Mouse (Mus musculus): ENCODE results near the gene Twistnb. TPM values are rescaled to one million over a fixed set of nuclear protein-coding genes. Genes with fewer than 3 reads are reported as not detected.

Gene Twistnb
- polyA plus RNA-seq (2011; ENCODE audit: insufficient read depth, insufficient read length, low replicate concordance, missing spikeins), result 6.1 and 11.1 TPM in 2 replicates

DNA sequence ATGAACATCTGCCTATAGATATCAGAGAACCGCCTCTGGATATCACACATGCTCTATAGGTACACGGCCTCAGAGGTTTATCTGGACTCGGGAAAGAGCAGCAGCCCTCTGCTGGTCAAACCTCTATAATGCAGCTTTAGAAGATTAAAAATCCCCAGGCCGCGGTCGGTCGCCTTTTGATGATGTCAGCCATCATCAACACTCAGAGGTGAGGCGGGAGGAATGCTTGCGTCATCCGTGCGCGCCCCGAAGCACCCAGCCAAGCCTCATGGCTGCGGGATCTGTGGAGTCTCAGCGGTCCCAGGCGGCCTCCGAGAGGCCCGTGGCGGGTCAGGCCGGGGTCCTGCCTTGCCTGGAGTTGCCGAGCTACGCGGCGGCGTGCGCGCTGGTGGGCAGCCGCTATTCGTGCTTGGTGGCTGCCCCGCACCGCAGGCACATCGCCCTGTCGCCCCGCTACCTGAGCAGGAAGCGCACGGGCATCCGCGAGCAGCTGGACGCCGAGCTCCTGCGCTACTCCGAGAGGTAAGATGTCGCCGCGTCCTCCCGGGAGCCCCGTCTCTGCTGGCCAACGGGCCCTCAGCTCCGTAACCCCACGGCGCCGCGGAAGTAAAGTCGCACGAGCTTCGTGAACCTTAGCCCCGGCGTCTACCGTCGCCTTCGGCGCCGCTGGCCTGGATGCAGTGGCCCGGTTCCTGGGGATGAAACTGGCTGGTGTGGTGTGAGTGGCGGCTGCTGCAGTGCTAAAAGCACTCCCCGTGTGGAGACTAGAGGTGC, at the start of gene Twistnb:
Twistnb (plus strand) TSS at position 249 of the 774 bp plus-strand sequence.
- peak within 1 kb of the TSS; percentile 68 for H3K4me3 ChIP-seq (replicated peaks; ENCODE audit: control insufficient read depth, low read depth, low read length)
- peak within 1 kb of the TSS; percentile 58 for H3K27ac ChIP-seq (ENCODE audit: control insufficient read depth, insufficient read depth, low read depth, low read length, poor library complexity)
- peak; percentile 54 for TF ChIP-seq CTCF (IDR thresholded peaks at IDR 0.05; ENCODE audit: control insufficient read depth, insufficient read depth, low read length)
- peak; percentile 73; the same call in 1 of the 2 replicates for TF ChIP-seq POLR2A (IDR thresholded peaks at IDR 0.05; ENCODE audit: borderline replicate concordance, control insufficient read depth, low read depth, low read length)
- no peaks in the 10 kb centered on the region; the same call in 1 of the 2 replicates for H3K4me1 ChIP-seq (ENCODE audit: control insufficient read depth, insufficient read depth, low read length)
- WGBS, result under 1% methylated on average over 66 of the region's 66 CpGs

DNA sequence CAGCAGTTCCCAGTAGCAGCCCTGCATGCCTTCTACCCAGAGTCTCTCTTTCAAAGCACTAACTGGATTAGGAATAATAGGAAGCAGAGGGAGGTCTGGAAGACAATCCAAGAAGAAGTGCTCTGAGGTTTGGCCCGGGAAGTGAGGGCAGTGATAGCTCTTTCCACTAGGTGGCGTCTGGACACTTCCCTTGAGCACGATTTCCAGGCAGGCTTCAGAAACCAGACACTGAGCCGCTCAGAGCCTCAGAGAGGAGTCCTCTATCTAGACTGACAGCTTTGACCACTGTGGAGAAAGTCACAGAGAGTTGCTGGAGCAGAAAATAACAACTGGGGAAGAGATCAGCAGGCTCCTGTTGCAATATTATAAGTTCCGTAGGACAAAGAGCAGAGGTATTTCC, 40.6 kb upstream of the Twistnb start:
- WGBS, result 18% methylated on average over 5 of the region's 5 CpGs
- H3K27ac ChIP-seq (ENCODE audit: control insufficient read depth, insufficient read depth, low read depth, low read length, poor library complexity), result no peak overlapping the region
- no peak overlapping the region for H3K4me3 ChIP-seq (replicated peaks; ENCODE audit: control insufficient read depth, low read depth, low read length)
- no peaks in the 10 kb centered on the region for H3K4me1 ChIP-seq (ENCODE audit: control insufficient read depth, insufficient read depth, low read length)
- TF ChIP-seq CTCF (IDR thresholded peaks at IDR 0.05; ENCODE audit: control insufficient read depth, insufficient read depth, low read length) (peak; percentile 87), POLR2A (IDR thresholded peaks at IDR 0.05; ENCODE audit: borderline replicate concordance, control insufficient read depth, low read depth, low read length) (no peak)

DNA sequence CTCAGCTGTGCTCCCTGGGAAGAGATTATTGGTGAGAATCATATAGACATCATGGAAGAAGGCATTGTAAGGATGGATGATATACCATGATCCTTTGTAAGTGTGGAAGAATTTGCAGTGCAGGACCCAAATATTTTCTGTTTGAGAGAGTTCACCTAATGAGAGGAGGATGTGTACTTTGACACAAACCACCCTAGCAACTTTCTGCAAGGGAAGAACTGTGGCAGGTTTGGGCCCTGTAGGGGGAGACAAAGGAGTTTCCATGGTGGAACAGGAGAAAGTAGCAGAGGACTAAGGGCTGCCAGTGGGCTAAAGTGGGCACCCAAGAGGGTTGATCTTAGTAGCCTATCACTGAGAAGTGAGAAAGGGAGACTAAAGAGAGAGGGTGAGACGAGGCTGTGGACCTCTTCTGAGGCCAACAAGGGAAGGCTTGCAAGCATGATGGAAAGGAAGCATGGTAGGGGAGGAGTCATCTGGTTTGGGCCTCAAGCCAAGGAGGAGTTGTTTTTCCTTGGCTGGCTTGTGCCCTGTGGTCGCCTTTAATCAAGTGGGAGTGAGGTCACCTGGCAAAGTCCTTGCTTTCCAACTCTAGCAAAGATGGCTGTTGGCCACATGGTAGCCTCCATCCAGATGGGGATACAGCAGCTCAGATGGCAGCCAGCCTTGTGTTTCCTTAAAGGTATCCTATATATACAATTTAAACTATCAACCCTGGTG, 38.4 kb upstream of the Twistnb start:
- no peak for TF ChIP-seq POLR2A (IDR thresholded peaks at IDR 0.05; ENCODE audit: borderline replicate concordance, control insufficient read depth, low read depth, low read length)
- TF ChIP-seq CTCF (IDR thresholded peaks at IDR 0.05; ENCODE audit: control insufficient read depth, insufficient read depth, low read length), result no peak
- no peak overlapping the region for H3K27ac ChIP-seq (ENCODE audit: control insufficient read depth, insufficient read depth, low read depth, low read length, poor library complexity)
- 17% methylated on average over 2 of the region's 2 CpGs for WGBS
- no peaks in the 10 kb centered on the region for H3K4me1 ChIP-seq (ENCODE audit: control insufficient read depth, insufficient read depth, low read length)
- H3K4me3 ChIP-seq (replicated peaks; ENCODE audit: control insufficient read depth, low read depth, low read length), result no peak overlapping the region

DNA sequence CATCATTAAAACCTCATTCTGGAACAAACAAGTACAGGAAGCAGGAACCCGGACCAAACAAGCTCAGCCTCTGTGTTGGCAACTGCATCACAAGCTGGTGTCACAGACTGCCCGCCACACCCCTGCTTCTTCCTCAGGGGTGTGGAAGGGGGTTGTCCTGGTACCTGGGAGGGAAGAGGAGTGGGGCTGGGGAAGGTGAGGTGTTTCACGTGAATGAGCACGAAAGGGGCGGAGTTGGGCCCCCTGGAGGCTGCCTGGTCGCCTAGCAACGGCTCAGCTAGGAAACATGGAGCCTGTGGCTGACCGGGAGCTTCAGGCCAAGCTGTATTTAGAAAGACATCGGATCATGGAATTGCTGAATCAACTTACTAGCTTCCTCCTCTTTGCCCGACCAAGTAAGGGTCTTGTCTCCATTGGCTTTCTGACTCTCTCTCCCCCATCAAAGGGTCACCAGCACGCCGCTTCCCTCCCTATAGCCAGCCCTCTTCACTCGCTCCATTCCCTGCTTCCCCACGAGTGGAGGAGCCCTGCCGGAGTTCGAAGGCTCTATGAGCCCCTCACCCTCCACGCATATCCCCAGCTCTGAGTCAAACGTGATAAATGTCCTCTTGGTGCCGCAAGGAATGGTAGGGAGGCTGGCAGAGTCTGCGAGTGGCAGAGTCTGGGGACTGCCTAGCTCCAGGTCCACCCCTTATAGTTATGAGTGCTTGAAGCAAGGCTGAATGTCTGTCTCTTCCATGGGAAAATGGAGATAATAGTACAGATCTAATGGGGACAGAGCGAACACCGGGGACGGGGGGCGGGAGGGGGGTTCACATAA, 34.4 kb upstream of the Twistnb start, which contains the start of gene Efcab10:
Efcab10 (plus strand) TSS at position 51 of the 820 bp plus-strand sequence.
- TF ChIP-seq CTCF (IDR thresholded peaks at IDR 0.05; ENCODE audit: control insufficient read depth, insufficient read depth, low read length), result no peak
- no peak for TF ChIP-seq POLR2A (IDR thresholded peaks at IDR 0.05; ENCODE audit: borderline replicate concordance, control insufficient read depth, low read depth, low read length)
- no peak within 1 kb of the TSS for H3K4me3 ChIP-seq (replicated peaks; ENCODE audit: control insufficient read depth, low read depth, low read length)
- WGBS, result 43% methylated on average over 24 of the region's 24 CpGs

DNA sequence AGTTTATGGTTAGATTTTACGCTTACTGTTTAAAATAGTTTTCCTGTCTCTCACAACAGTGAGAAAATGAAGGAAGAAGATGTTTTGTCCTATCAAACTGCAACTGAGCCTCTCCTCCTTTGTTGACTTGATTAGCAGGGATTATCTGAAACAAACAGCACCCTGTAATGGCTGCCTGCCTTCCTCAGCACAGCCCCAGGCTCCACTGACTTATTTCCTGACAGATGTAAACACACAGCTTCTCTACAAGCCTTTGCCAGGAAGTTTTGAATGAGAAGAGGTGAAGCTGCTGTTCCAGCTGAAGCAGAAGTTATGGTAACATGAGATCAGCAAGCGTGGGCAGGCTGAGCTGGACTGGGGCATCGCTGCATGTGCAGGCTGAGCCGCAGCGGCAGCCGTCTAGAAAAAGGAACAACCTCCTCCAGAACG, 26.2 kb upstream of the Twistnb start:
- no peak overlapping the region for H3K27ac ChIP-seq (ENCODE audit: control insufficient read depth, insufficient read depth, low read depth, low read length, poor library complexity)
- WGBS, result 8% methylated on average over 7 of the region's 7 CpGs

More for the DNA sequence above, 34.4 kb upstream of the Twistnb start, which contains the start of gene Efcab10:
- H3K27ac ChIP-seq (ENCODE audit: control insufficient read depth, insufficient read depth, low read depth, low read length, poor library complexity), result no peak within 1 kb of the TSS
- H3K4me1 ChIP-seq (ENCODE audit: control insufficient read depth, insufficient read depth, low read length), result no peaks in the 10 kb centered on the region

DNA sequence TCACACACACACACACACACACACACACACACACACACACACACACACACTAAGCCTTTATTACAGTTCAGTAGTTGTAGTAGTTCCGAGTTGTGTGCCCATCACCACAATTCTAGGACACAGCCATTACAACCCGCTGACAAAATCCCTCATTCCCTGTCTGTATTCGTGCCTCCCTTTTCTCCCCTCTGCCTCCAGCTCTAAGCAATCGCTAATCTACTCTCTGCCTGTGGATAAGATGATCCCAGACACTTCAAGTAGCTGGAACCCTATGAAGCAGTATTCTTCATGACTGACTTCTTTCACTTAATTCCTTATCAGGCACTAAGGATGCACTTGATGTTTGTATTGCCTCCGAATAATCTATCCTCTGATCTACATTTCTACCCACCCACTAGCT, 24.4 kb upstream of the Twistnb start:
- Histone ChIP-seq H3K4me1 (ENCODE audit: control insufficient read depth, insufficient read depth, low read length) (no peaks in the 10 kb centered on the region), H3K4me3 (replicated peaks; ENCODE audit: control insufficient read depth, low read depth, low read length) (no peak overlapping the region), H3K27ac (ENCODE audit: control insufficient read depth, insufficient read depth, low read depth, low read length, poor library complexity) (no peak overlapping the region)
- 84% methylated on average over 5 of the region's 5 CpGs for WGBS
- TF ChIP-seq CTCF (IDR thresholded peaks at IDR 0.05; ENCODE audit: control insufficient read depth, insufficient read depth, low read length), result no peak

More for the DNA sequence above, 26.2 kb upstream of the Twistnb start:
- TF ChIP-seq POLR2A (IDR thresholded peaks at IDR 0.05; ENCODE audit: borderline replicate concordance, control insufficient read depth, low read depth, low read length) (no peak), CTCF (IDR thresholded peaks at IDR 0.05; ENCODE audit: control insufficient read depth, insufficient read depth, low read length) (no peak)
- H3K4me3 ChIP-seq (replicated peaks; ENCODE audit: control insufficient read depth, low read depth, low read length), result no peak overlapping the region
- H3K4me1 ChIP-seq (ENCODE audit: control insufficient read depth, insufficient read depth, low read length), result no peaks in the 10 kb centered on the region

DNA sequence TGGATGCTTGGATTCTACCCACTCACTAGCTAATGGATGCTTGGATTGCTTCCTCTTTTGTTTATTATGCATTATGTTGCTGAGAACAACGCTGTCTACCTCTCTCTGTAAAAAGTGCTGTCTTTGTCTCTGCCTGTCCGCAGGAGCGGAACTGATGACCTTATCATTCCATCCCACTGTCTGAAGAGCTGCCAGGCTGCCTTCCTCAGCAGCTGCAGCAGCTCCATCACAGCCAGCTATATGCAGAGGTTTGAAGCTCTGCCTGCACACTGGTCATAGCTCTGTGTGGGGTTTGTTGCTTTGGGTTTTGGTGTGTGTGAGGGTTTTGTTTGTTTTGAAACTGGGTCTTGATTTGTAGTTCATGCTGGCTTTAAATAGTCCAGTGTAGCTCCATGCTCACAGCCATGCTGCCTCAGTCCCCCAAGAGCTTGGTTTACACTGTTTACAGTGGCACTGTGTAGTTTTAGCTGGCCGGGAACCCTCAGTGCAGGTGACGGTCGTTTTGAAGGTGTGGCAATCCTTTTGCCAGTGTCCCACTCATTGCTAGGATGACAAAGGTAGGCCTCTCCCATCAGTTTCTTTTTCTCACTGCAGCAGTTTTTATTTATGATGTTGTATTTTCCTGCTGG, 23.9 kb upstream of the Twistnb start:
- WGBS, result 62% methylated on average over 6 of the region's 6 CpGs
- TF ChIP-seq CTCF (IDR thresholded peaks at IDR 0.05; ENCODE audit: control insufficient read depth, insufficient read depth, low read length) (no peak), POLR2A (IDR thresholded peaks at IDR 0.05; ENCODE audit: borderline replicate concordance, control insufficient read depth, low read depth, low read length) (no peak)
- H3K4me3 ChIP-seq (replicated peaks; ENCODE audit: control insufficient read depth, low read depth, low read length), result no peak overlapping the region
- H3K27ac ChIP-seq (ENCODE audit: control insufficient read depth, insufficient read depth, low read depth, low read length, poor library complexity), result no peak overlapping the region
- no peaks in the 10 kb centered on the region for H3K4me1 ChIP-seq (ENCODE audit: control insufficient read depth, insufficient read depth, low read length)
